Mouse (Mus musculus): ENCODE measurements around the gene Rbbp8nl. TPM values are rescaled to one million over a fixed set of nuclear protein-coding genes. Genes with fewer than 3 reads are reported as not detected.

Rbbp8nl gene
- polyA plus RNA-seq, 1 experiment, result not detected

GRCm38 (mm10) chr2:180320216-180320615 lies 30.5 kb upstream of the Rbbp8nl start:
- Histone ChIP-seq H3K79me2 (ENCODE audit: control insufficient read depth, insufficient read depth) (no peaks in the 10 kb centered on the region), H3K27me3 (ENCODE audit: control insufficient read depth, insufficient read depth, insufficient read length) (peaks cover 49% of the 10 kb centered on the region), H3K36me3 (ENCODE audit: control insufficient read depth, insufficient read depth) (no peaks in the 10 kb centered on the region), H3K4me3 (ENCODE audit: insufficient read depth, poor library complexity, severe bottlenecking) (no peak overlapping the region), H3ac (ENCODE audit: control insufficient read depth, insufficient read length, low read depth) (no peak overlapping the region), H3K79me3 (ENCODE audit: low read depth) (no peaks in the 10 kb centered on the region)
- TF ChIP-seq MAX (IDR thresholded peaks at IDR 0.05) (no peak), FOSL1 (IDR thresholded peaks at IDR 0.05; ENCODE audit: insufficient read depth, low read length, poor library complexity, severe bottlenecking) (no peak), MYOD1 (IDR thresholded peaks at IDR 0.05; ENCODE audit: control insufficient read depth, insufficient read length, low read depth) (no peak), CEBPB (IDR thresholded peaks at IDR 0.05; ENCODE audit: low read depth) (no peak), MYOG (IDR thresholded peaks at IDR 0.05; ENCODE audit: control insufficient read depth, extremely low read depth, insufficient read length) (no peak), USF1 (IDR thresholded peaks at IDR 0.05; ENCODE audit: low read depth) (no peak), CTCF (IDR thresholded peaks at IDR 0.05; ENCODE audit: control insufficient read depth, insufficient read depth, insufficient read length) (no peak)

- H3K4me3 ChIP-seq (ENCODE audit: insufficient read depth, poor library complexity, severe bottlenecking), result no peak overlapping the region
- no peak overlapping the region for H3ac ChIP-seq (ENCODE audit: control insufficient read depth, insufficient read length, low read depth)
- no peak for TF ChIP-seq MYOG (IDR thresholded peaks at IDR 0.05; ENCODE audit: control insufficient read depth, extremely low read depth, insufficient read length)
- no peak for TF ChIP-seq CEBPB (IDR thresholded peaks at IDR 0.05; ENCODE audit: low read depth)
- no peak for TF ChIP-seq FOSL1 (IDR thresholded peaks at IDR 0.05; ENCODE audit: insufficient read depth, low read length, poor library complexity, severe bottlenecking)
- TF ChIP-seq CTCF (IDR thresholded peaks at IDR 0.05; ENCODE audit: control insufficient read depth, insufficient read depth, insufficient read length), result no peak
- no peak for TF ChIP-seq MAX (IDR thresholded peaks at IDR 0.05)
- no peak for TF ChIP-seq USF1 (IDR thresholded peaks at IDR 0.05; ENCODE audit: low read depth)
- no peak for TF ChIP-seq MYOD1 (IDR thresholded peaks at IDR 0.05; ENCODE audit: control insufficient read depth, insufficient read length, low read depth)
- no peaks in the 10 kb centered on the region for H3K79me2 ChIP-seq (ENCODE audit: control insufficient read depth, insufficient read depth)
- peaks cover 32% of the 10 kb centered on the region for H3K27me3 ChIP-seq (ENCODE audit: control insufficient read depth, insufficient read depth, insufficient read length)
- no peaks in the 10 kb centered on the region for H3K36me3 ChIP-seq (ENCODE audit: control insufficient read depth, insufficient read depth)
- no peaks in the 10 kb centered on the region for H3K79me3 ChIP-seq (ENCODE audit: low read depth)
Measured at GRCm38 (mm10) chr2:180317591-180317990, 27.9 kb upstream of the Rbbp8nl start.

GRCm38 (mm10) chr2:180314292-180314691 lies 24.6 kb upstream of the Rbbp8nl start:
- no peaks in the 10 kb centered on the region for H3K79me3 ChIP-seq (ENCODE audit: low read depth)
- no peaks in the 10 kb centered on the region for H3K79me2 ChIP-seq (ENCODE audit: control insufficient read depth, insufficient read depth)
- H3K36me3 ChIP-seq (ENCODE audit: control insufficient read depth, insufficient read depth), result no peaks in the 10 kb centered on the region
- TF ChIP-seq USF1 (IDR thresholded peaks at IDR 0.05; ENCODE audit: low read depth), result no peak
- no peak for TF ChIP-seq FOSL1 (IDR thresholded peaks at IDR 0.05; ENCODE audit: insufficient read depth, low read length, poor library complexity, severe bottlenecking)
- TF ChIP-seq CTCF (IDR thresholded peaks at IDR 0.05; ENCODE audit: control insufficient read depth, insufficient read depth, insufficient read length), result no peak
- TF ChIP-seq CEBPB (IDR thresholded peaks at IDR 0.05; ENCODE audit: low read depth), result no peak
- no peak for TF ChIP-seq MYOG (IDR thresholded peaks at IDR 0.05; ENCODE audit: control insufficient read depth, extremely low read depth, insufficient read length)
- no peak for TF ChIP-seq MYOD1 (IDR thresholded peaks at IDR 0.05; ENCODE audit: control insufficient read depth, insufficient read length, low read depth)
- no peak for TF ChIP-seq MAX (IDR thresholded peaks at IDR 0.05)
- peaks cover 47% of the 10 kb centered on the region for H3K27me3 ChIP-seq (ENCODE audit: control insufficient read depth, insufficient read depth, insufficient read length)
- no peak overlapping the region for H3ac ChIP-seq (ENCODE audit: control insufficient read depth, insufficient read length, low read depth)
- H3K4me3 ChIP-seq (ENCODE audit: insufficient read depth, poor library complexity, severe bottlenecking), result no peak overlapping the region

- no peak overlapping the region for H3K4me3 ChIP-seq (ENCODE audit: insufficient read depth, poor library complexity, severe bottlenecking)
- H3K27me3 ChIP-seq (ENCODE audit: control insufficient read depth, insufficient read depth, insufficient read length), result peaks cover 42% of the 10 kb centered on the region
- no peaks in the 10 kb centered on the region for H3K79me2 ChIP-seq (ENCODE audit: control insufficient read depth, insufficient read depth)
- no peak for TF ChIP-seq MAX (IDR thresholded peaks at IDR 0.05)
- no peak for TF ChIP-seq USF1 (IDR thresholded peaks at IDR 0.05; ENCODE audit: low read depth)
- no peak for TF ChIP-seq CTCF (IDR thresholded peaks at IDR 0.05; ENCODE audit: control insufficient read depth, insufficient read depth, insufficient read length)
- no peak for TF ChIP-seq FOSL1 (IDR thresholded peaks at IDR 0.05; ENCODE audit: insufficient read depth, low read length, poor library complexity, severe bottlenecking)
- TF ChIP-seq CEBPB (IDR thresholded peaks at IDR 0.05; ENCODE audit: low read depth), result no peak
- TF ChIP-seq MYOG (IDR thresholded peaks at IDR 0.05; ENCODE audit: control insufficient read depth, extremely low read depth, insufficient read length), result no peak
- no peak for TF ChIP-seq MYOD1 (IDR thresholded peaks at IDR 0.05; ENCODE audit: control insufficient read depth, insufficient read length, low read depth)
- no peak overlapping the region for H3ac ChIP-seq (ENCODE audit: control insufficient read depth, insufficient read length, low read depth)
- no peaks in the 10 kb centered on the region for H3K79me3 ChIP-seq (ENCODE audit: low read depth)
- no peaks in the 10 kb centered on the region for H3K36me3 ChIP-seq (ENCODE audit: control insufficient read depth, insufficient read depth)
Measured at GRCm38 (mm10) chr2:180311147-180311546, 21.5 kb upstream of the Rbbp8nl start.

GRCm38 (mm10) chr2:180307680-180308079 lies 18.0 kb upstream of the Rbbp8nl start:
- Histone ChIP-seq H3K4me3 (ENCODE audit: insufficient read depth, poor library complexity, severe bottlenecking) (no peak overlapping the region), H3ac (ENCODE audit: control insufficient read depth, insufficient read length, low read depth) (no peak overlapping the region), H3K36me3 (ENCODE audit: control insufficient read depth, insufficient read depth) (no peaks in the 10 kb centered on the region), H3K27me3 (ENCODE audit: control insufficient read depth, insufficient read depth, insufficient read length) (peaks cover 48% of the 10 kb centered on the region), H3K79me2 (ENCODE audit: control insufficient read depth, insufficient read depth) (no peaks in the 10 kb centered on the region), H3K79me3 (ENCODE audit: low read depth) (no peaks in the 10 kb centered on the region)
- no peak for TF ChIP-seq MYOG (IDR thresholded peaks at IDR 0.05; ENCODE audit: control insufficient read depth, extremely low read depth, insufficient read length)

GRCm38 (mm10) chr2:180306423-180307168 lies 16.9 kb upstream of the Rbbp8nl start:
- TF ChIP-seq CEBPB (IDR thresholded peaks at IDR 0.05; ENCODE audit: low read depth), result no peak
- no peak for TF ChIP-seq MAX (IDR thresholded peaks at IDR 0.05)
- no peak for TF ChIP-seq MYOD1 (IDR thresholded peaks at IDR 0.05; ENCODE audit: control insufficient read depth, insufficient read length, low read depth)
- no peak for TF ChIP-seq USF1 (IDR thresholded peaks at IDR 0.05; ENCODE audit: low read depth)
- TF ChIP-seq FOSL1 (IDR thresholded peaks at IDR 0.05; ENCODE audit: insufficient read depth, low read length, poor library complexity, severe bottlenecking), result no peak
- Histone ChIP-seq H3K79me2 (ENCODE audit: control insufficient read depth, insufficient read depth) (no peaks in the 10 kb centered on the region), H3ac (ENCODE audit: control insufficient read depth, insufficient read length, low read depth) (no peak overlapping the region), H3K4me3 (ENCODE audit: insufficient read depth, poor library complexity, severe bottlenecking) (no peak overlapping the region), H3K79me3 (ENCODE audit: low read depth) (no peaks in the 10 kb centered on the region), H3K27me3 (ENCODE audit: control insufficient read depth, insufficient read depth, insufficient read length) (peaks cover 46% of the 10 kb centered on the region), H3K36me3 (ENCODE audit: control insufficient read depth, insufficient read depth) (no peaks in the 10 kb centered on the region)
